Mouse (Mus musculus) embryonic fibroblast, embryonic 13.5 days (primary cell): ENCODE data around the gene Smco2. TPM values are rescaled to one million over a fixed set of nuclear protein-coding genes. Genes with fewer than 3 reads are reported as not detected.
A peak's percentile ranks its signal among the peaks of the same experiment; 100 is the strongest.

Experiments used
- H3K27ac ChIP-seq: 2 replicates; pipeline ENCODE4 v1.5.1; 2012; ENCODE audit warnings: low read length, control low read depth, inconsistent platforms; ENCODE audit not compliant: insufficient read depth
- H3K4me1 ChIP-seq: 2 replicates; pipeline ENCODE4 v1.6.1; 2011; ENCODE audit warnings: low read length; ENCODE audit not compliant: control insufficient read depth, insufficient read depth
- H3K4me3 ChIP-seq: 2 replicates; pipeline ENCODE4 v1.5.1; 2011; ENCODE audit warnings: mild to moderate bottlenecking, control low read depth, low read length; ENCODE audit not compliant: insufficient read depth
- CTCF ChIP-seq: IDR thresholded peaks from 2 replicates; pipeline ENCODE4 v1.5.1; 2011; ENCODE audit warnings: mild to moderate bottlenecking, control low read depth, low read length, moderate library complexity, borderline replicate concordance; ENCODE audit not compliant: insufficient read depth
- POLR2A ChIP-seq: IDR thresholded peaks from 2 replicates; pipeline ENCODE4 v1.6.1; 2011; ENCODE audit warnings: low read depth, mild to moderate bottlenecking, control low read depth, low read length, moderate library complexity
- polyA plus RNA-seq: library from polyadenylated mRNA; stranded (reverse); fragments of >200 nt; gene quantifications from 2 replicates; pipeline ENCODE4 v1.2.4, GENCODE M21; 2011; ENCODE audit warnings: low read depth; ENCODE audit not compliant: missing spikeins, insufficient read length

Gene Smco2
- polyA plus RNA-seq, 1 experiment = not detected

- peaks cover 4% of the 10 kb centered on the region for H3K4me1 ChIP-seq
- H3K27ac ChIP-seq = peak overlapping the region; percentile 30
- H3K4me3 ChIP-seq = peak overlapping the region; percentile 70
- TF ChIP-seq CTCF (no peak), POLR2A (no peak; the same call in 1 of the 2 replicates)
Measured at GRCm38 (mm10) chr6:146890215-146890614, 40.3 kb downstream of the Smco2 start.

- Histone ChIP-seq H3K4me3 (peak overlapping the region; percentile 70), H3K4me1 (peaks cover 4% of the 10 kb centered on the region), H3K27ac (peak overlapping the region; percentile 30)
- TF ChIP-seq POLR2A (0 out of 2 replicates have a peak, but pooled peaks have one; percentile 21), CTCF (no peak)
Measured at GRCm38 (mm10) chr6:146890633-146891032, 40.7 kb downstream of the Smco2 start.

GRCm38 (mm10) chr6:146893890-146894289, 44.0 kb downstream of the Smco2 start:
- no peak for TF ChIP-seq POLR2A
- no peak overlapping the region for H3K4me3 ChIP-seq
- H3K4me1 ChIP-seq = peaks cover 4% of the 10 kb centered on the region
- H3K27ac ChIP-seq = no peak overlapping the region

GRCm38 (mm10) chr6:146898709-146899108, 48.8 kb downstream of the Smco2 start:
- Histone ChIP-seq H3K4me3 (no peak overlapping the region), H3K27ac (no peak overlapping the region; the same call in none of the 2 replicates), H3K4me1 (peaks cover 7% of the 10 kb centered on the region)
- TF ChIP-seq CTCF (no peak), POLR2A (no peak)

- Histone ChIP-seq H3K4me3 (no peak overlapping the region), H3K27ac (peak overlapping the region; percentile 71), H3K4me1 (peaks cover 10% of the 10 kb centered on the region)
- TF ChIP-seq CTCF = no peak
- TF ChIP-seq POLR2A = no peak
Measured at GRCm38 (mm10) chr6:146899647-146900046, 49.7 kb downstream of the Smco2 start.

GRCm38 (mm10) chr6:146901929-146902328, 52.0 kb downstream of the Smco2 start:
- TF ChIP-seq POLR2A = no peak
- no peak for TF ChIP-seq CTCF
- no peak overlapping the region for H3K4me3 ChIP-seq
- H3K4me1 ChIP-seq = peaks cover 17% of the 10 kb centered on the region
- H3K27ac ChIP-seq = no peak overlapping the region

- TF ChIP-seq POLR2A = no peak
- TF ChIP-seq CTCF = no peak
Measured at GRCm38 (mm10) chr6:146903632-146904031, 53.7 kb downstream of the Smco2 start.

GRCm38 (mm10) chr6:146904707-146905106, 54.8 kb downstream of the Smco2 start:
- no peak for TF ChIP-seq CTCF
- TF ChIP-seq POLR2A = no peak
- H3K27ac ChIP-seq = no peak overlapping the region
- H3K4me1 ChIP-seq = peaks cover 24% of the 10 kb centered on the region
- H3K4me3 ChIP-seq = no peak overlapping the region

More at GRCm38 (mm10) chr6:146903632-146904031, 53.7 kb downstream of the Smco2 start:
- Histone ChIP-seq H3K4me1 (peaks cover 21% of the 10 kb centered on the region), H3K4me3 (no peak overlapping the region), H3K27ac (no peak overlapping the region)

GRCm38 (mm10) chr6:146906000-146906786, 56.3 kb downstream of the Smco2 start:
- Histone ChIP-seq H3K27ac (peak overlapping the region; percentile 100; the same call in 1 of the 2 replicates), H3K4me1 (peaks cover 26% of the 10 kb centered on the region), H3K4me3 (no peak overlapping the region)
- no peak for TF ChIP-seq POLR2A
- TF ChIP-seq CTCF = no peak

- H3K27ac ChIP-seq = peak overlapping the region; percentile 100
- no peak overlapping the region for H3K4me3 ChIP-seq
- peaks cover 35% of the 10 kb centered on the region for H3K4me1 ChIP-seq
- TF ChIP-seq CTCF = no peak
- TF ChIP-seq POLR2A = no peak
Measured at GRCm38 (mm10) chr6:146907061-146907794, 57.3 kb downstream of the Smco2 start.
